ENCODE assay signal across 26 mouse cellular contexts in genomic region chr10:130548570-130548969, GRCm38 (mm10). TPM values are rescaled to one million over a fixed set of nuclear protein-coding genes. Genes with fewer than 3 reads are reported as not detected.
"Had no signal": no experiment of that assay in that cellular context is flagged by ENCODE, and none has a peak within 500 bp of the region (broad histone marks: within the 10 kb centered on the region; RNA-seq: fewer than 3 reads in every experiment).

No protein-coding gene starts in this region.

- H3K27me3 ChIP-seq: liver, embryonic 15.5 days; lung, embryonic 15.5 days; midbrain, embryonic 12.5 days; neural tube, embryonic 13.5 days; neural tube, embryonic 15.5 days had no signal

- H3K9me3 ChIP-seq: liver, embryonic 15.5 days; lung, embryonic 15.5 days; midbrain, embryonic 12.5 days; neural tube, embryonic 13.5 days; neural tube, embryonic 15.5 days had no signal

- H3K4me3 ChIP-seq: liver, embryonic 15.5 days; lung, embryonic 15.5 days; midbrain, embryonic 12.5 days; myocyte; neural tube, embryonic 13.5 days; neural tube, embryonic 15.5 days had no signal

- H3K27ac ChIP-seq: liver, embryonic 15.5 days; lung, embryonic 15.5 days; macrophage; midbrain, embryonic 12.5 days; neural tube, embryonic 13.5 days; neural tube, embryonic 15.5 days had no signal

- H3K4me1 ChIP-seq: liver, embryonic 15.5 days; midbrain, embryonic 12.5 days; neural tube, embryonic 13.5 days; neural tube, embryonic 15.5 days had no signal

- DNase-seq: liver, postnatal 0 days; lung, adult 2 months; lung, postnatal 14 days; lung, postnatal 36 days; midbrain, embryonic 14.5 days; retina, postnatal 1 day; right cerebral cortex, adult 18-20 months; right cerebral cortex, postnatal 25 days; right cerebral cortex, postnatal 4 days; spleen, adult 18-20 months; thymus, adult 18-20 months; thymus, postnatal 14 days; thymus, postnatal 36 days had no signal

- ATAC-seq: liver, postnatal 0 days; lung, postnatal 0 days; midbrain, embryonic 16.5 days had no signal

- H3K9ac ChIP-seq: liver, embryonic 15.5 days; liver, postnatal 0 days; lung, embryonic 15.5 days; midbrain, embryonic 12.5 days; neural tube, embryonic 13.5 days; neural tube, embryonic 15.5 days had no signal

- H3K36me3 ChIP-seq: liver, embryonic 15.5 days; lung, embryonic 15.5 days; midbrain, embryonic 12.5 days; neural tube, embryonic 13.5 days; neural tube, embryonic 15.5 days had no signal

RNA-seq across cellular contexts. Expression of gene Vmn2r87, which starts 51.4 kb away (rescaled TPM):
- total RNA-seq: megakaryocyte, adult 5-6 weeks had no signal
- polyA plus RNA-seq: liver, embryonic 15.5 days; liver, postnatal 0 days; lung, adult 2 months; lung, embryonic 15.5 days; lung, postnatal 0 days; macrophage; midbrain, embryonic 14.5 days; neural tube, embryonic 13.5 days; small intestine, adult 2 months; stomach, embryonic 16.5 days; thymus, postnatal 0 days had no signal
